Mouse (Mus musculus) macrophage (primary cell): ENCODE data around the gene Polr2h. TPM values are rescaled to one million over a fixed set of nuclear protein-coding genes. Genes with fewer than 3 reads are reported as not detected.

ENCODE experiments used
- H3K27ac ChIP-seq: fragments of 350-480 bp; formaldehyde crosslinking; 2 replicates; pipeline ENCODE4 v1.9.0; 2021
- H3K36me3 ChIP-seq: fragments of 350-480 bp; formaldehyde crosslinking; 2 replicates; pipeline ENCODE4 v1.9.0; 2021; ENCODE audit errors: inconsistent target
- H3K4me3 ChIP-seq: fragments of 350-480 bp; formaldehyde crosslinking; 2 replicates; pipeline ENCODE4 v1.9.0; 2021; ENCODE audit errors: inconsistent target
- H3K79me2 ChIP-seq: fragments of 350-480 bp; formaldehyde crosslinking; 2 replicates; pipeline ENCODE4 v1.9.0; 2021; ENCODE audit errors: inconsistent target
- WGBS: methylation state at CpG from one replicate; pipeline ENCODE4 v1.1.7; 2026; ENCODE audit warnings: inconsistent platforms; ENCODE audit not compliant: missing documents; 5-methylcytosine and 5-hydroxymethylcytosine counted together
- polyA plus RNA-seq: library from polyadenylated mRNA; stranded (reverse); fragments of 250-400 nt; gene quantifications from 3 replicates; pipeline ENCODE4 v1.2.4, GENCODE M21; 2018; ENCODE audit warnings: inconsistent platforms

The Polr2h gene
- polyA plus RNA-seq, 1 experiment from 2014 or later = 5.2 TPM

GRCm38 (mm10) chr16:20708220-20708938, 9.1 kb upstream of the Polr2h start:
- Histone ChIP-seq H3K36me3 (no peaks in the 10 kb centered on the region), H3K27ac (no peak overlapping the region), H3K79me2 (no peaks in the 10 kb centered on the region), H3K4me3 (no peak overlapping the region)
- 92% methylated on average over 21 of the region's 21 CpGs for WGBS

GRCm38 (mm10) chr16:20708939-20709734, 8.3 kb upstream of the Polr2h start:
- WGBS = 83% methylated on average over 19 of the region's 19 CpGs
- no peaks in the 10 kb centered on the region for H3K36me3 ChIP-seq
- H3K79me2 ChIP-seq = no peaks in the 10 kb centered on the region
- H3K4me3 ChIP-seq = no peak overlapping the region
- H3K27ac ChIP-seq = no peak overlapping the region

DNA sequence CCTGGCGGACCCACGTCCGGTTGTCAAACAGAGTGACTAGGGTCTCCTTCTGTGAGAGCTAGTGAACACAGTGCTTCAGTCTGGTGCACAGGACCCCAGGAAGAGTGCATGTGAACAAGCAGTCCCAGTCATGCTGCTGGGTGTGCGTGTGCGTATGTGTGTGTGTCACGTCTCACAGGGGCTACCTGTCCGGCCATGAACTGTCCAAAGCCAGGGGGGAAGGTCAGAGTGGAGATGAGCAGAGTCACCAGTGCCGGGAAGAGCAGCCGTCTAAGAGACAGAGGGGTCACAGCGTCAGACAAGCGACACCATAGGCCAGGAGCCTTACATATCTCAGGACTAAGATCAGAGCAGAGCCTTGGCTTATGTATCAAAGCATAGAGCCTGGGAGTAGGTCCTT, 7.1 kb upstream of the Polr2h start:
- H3K27ac ChIP-seq = no peak overlapping the region
- WGBS = 95% methylated on average over 11 of the region's 11 CpGs
- no peaks in the 10 kb centered on the region for H3K79me2 ChIP-seq
- H3K4me3 ChIP-seq = no peak overlapping the region
- H3K36me3 ChIP-seq = no peaks in the 10 kb centered on the region

DNA sequence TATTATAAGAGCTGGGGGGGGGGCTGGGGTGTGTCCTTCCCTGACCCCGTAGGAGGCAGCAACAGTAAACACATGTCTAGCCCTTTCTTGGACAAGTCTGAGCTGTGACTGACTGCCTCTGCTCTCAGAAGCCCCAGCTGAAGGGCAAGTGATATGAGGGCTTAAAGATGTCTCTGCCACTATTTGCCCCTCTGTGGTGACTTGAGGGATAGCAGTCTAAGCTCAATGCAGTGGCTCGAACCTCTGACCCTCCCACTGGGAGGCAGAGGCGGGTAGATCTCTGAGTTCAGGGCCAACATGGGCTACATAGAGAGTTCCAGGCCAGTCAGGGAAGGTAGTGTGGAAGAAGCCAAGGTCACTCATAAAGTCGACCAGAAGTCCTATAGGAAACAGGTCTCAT, 6.7 kb upstream of the Polr2h start:
- no peak overlapping the region for H3K4me3 ChIP-seq
- H3K36me3 ChIP-seq = no peaks in the 10 kb centered on the region
- H3K27ac ChIP-seq = no peak overlapping the region
- H3K79me2 ChIP-seq = no peaks in the 10 kb centered on the region
- WGBS = 78% methylated on average over 4 of the region's 4 CpGs

GRCm38 (mm10) chr16:20712190-20712589, 5.3 kb upstream of the Polr2h start:
- H3K27ac ChIP-seq = no peak overlapping the region
- 86% methylated on average over 9 of the region's 9 CpGs for WGBS
- H3K36me3 ChIP-seq = no peaks in the 10 kb centered on the region
- H3K4me3 ChIP-seq = no peak overlapping the region
- no peaks in the 10 kb centered on the region for H3K79me2 ChIP-seq

GRCm38 (mm10) chr16:20712889-20713288, 4.6 kb upstream of the Polr2h start:
- Histone ChIP-seq H3K36me3 (no peaks in the 10 kb centered on the region), H3K79me2 (no peaks in the 10 kb centered on the region), H3K27ac (no peak overlapping the region), H3K4me3 (no peak overlapping the region)
- WGBS = 95% methylated on average over 7 of the region's 7 CpGs

GRCm38 (mm10) chr16:20714307-20715080, 3.0 kb upstream of the Polr2h start:
- H3K79me2 ChIP-seq = no peaks in the 10 kb centered on the region
- no peak overlapping the region for H3K4me3 ChIP-seq
- H3K27ac ChIP-seq = no peak overlapping the region
- H3K36me3 ChIP-seq = no peaks in the 10 kb centered on the region
- 86% methylated on average over 10 of the region's 11 CpGs for WGBS

DNA sequence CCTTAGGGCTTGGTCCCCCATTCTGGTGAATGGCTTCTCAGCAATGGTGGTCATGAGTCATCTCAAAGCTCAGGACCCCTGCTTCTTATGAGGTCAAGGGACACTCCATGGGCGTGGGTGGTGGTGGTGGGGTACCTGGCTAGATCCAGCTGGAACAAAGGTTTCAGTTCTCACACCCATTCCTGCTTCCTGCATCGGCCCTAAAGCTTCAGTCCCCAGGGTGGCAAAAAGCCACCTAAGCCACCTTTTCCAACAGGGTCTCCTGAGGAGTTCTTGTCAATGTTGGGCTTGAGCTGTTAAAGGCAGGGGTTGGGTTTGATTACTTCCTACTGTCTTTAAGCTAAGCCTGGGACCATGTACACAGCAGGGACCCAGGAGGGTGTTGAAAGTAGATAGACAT, 2.3 kb upstream of the Polr2h start:
- no peak overlapping the region for H3K27ac ChIP-seq
- H3K36me3 ChIP-seq = no peaks in the 10 kb centered on the region; the same call in 1 of the 2 replicates
- 88% methylated on average over 2 of the region's 2 CpGs for WGBS
- H3K79me2 ChIP-seq = no peaks in the 10 kb centered on the region
- H3K4me3 ChIP-seq = no peak overlapping the region

GRCm38 (mm10) chr16:20715566-20715965, 1.9 kb upstream of the Polr2h start:
- no peaks in the 10 kb centered on the region for H3K79me2 ChIP-seq

DNA sequence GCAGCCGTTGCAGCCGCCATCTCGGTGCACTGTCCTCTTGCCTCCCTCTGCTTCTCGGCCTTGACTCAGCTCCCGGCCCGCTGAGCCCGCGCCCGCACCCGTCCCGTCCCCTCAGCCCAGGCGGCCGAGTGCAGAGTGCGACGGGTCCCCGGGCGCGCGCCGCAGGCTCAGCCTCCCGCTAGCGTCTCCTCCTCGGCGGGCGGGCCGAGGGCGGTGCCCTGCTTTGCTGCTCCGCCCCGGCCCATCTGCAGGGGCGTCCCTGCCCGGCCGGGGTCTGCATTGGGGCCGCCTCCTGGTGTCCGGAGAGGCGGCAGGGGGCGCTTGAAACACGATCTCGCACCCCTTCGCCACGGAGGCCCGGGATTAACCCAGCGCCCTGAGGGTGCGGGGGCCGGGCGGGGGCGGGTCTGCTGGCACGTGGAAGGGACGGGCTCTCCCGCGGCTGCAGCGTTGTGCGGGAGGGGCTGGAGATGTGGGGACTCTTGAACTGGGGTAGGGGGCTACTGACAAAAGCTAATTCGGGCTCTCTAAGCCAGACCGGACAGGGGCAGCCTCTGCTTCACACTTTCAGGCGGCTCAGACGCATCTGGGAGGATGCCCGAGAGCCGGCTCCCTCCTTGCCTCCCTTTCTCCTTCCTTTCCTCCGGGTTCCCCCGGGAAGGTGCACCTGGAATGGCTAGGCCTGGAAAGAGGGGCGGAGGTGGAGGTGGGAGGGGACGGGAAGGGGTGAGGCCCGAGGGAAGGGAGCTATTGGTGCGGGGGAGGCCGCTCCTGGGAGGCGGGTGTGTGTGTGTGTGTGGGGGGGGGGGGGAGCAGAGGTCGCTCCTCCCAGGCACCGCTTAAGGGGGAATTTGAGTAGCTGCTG, 1.3 kb upstream of the Polr2h start:
- Histone ChIP-seq H3K4me3 (peak overlapping the region; percentile 24; the same call in 1 of the 2 replicates), H3K79me2 (no peaks in the 10 kb centered on the region), H3K36me3 (peaks cover under 1% of the 10 kb centered on the region; the same call in 1 of the 2 replicates), H3K27ac (no peak overlapping the region)
- under 1% methylated on average over 51 of the region's 68 CpGs for WGBS

More at GRCm38 (mm10) chr16:20715566-20715965, 1.9 kb upstream of the Polr2h start:
- no peak overlapping the region for H3K4me3 ChIP-seq
- no peak overlapping the region for H3K27ac ChIP-seq
- 11% methylated on average over 12 of the region's 12 CpGs for WGBS
- H3K36me3 ChIP-seq = no peaks in the 10 kb centered on the region; the same call in 1 of the 2 replicates

DNA sequence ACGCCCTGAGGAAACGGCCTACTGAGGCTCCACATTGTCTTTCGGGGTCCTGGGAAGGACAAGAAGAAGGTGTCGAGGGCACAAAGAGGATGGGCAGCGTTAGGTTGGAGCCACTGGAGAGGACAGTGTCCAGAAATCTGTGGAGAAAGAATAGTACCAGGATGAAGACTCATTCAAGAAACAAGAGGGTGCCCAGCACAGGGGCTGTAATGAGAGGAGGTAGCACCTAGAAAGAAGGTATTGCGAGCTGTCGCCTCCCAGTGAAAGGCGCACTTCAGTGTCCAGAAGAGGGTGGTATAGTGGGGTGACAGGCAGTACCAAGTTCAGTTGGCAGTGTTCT, 654 bp upstream of the Polr2h start:
- Histone ChIP-seq H3K27ac (no peak overlapping the region), H3K36me3 (peaks cover 7% of the 10 kb centered on the region; the same call in 1 of the 2 replicates)
- 6% methylated on average over 8 of the region's 8 CpGs for WGBS

DNA sequence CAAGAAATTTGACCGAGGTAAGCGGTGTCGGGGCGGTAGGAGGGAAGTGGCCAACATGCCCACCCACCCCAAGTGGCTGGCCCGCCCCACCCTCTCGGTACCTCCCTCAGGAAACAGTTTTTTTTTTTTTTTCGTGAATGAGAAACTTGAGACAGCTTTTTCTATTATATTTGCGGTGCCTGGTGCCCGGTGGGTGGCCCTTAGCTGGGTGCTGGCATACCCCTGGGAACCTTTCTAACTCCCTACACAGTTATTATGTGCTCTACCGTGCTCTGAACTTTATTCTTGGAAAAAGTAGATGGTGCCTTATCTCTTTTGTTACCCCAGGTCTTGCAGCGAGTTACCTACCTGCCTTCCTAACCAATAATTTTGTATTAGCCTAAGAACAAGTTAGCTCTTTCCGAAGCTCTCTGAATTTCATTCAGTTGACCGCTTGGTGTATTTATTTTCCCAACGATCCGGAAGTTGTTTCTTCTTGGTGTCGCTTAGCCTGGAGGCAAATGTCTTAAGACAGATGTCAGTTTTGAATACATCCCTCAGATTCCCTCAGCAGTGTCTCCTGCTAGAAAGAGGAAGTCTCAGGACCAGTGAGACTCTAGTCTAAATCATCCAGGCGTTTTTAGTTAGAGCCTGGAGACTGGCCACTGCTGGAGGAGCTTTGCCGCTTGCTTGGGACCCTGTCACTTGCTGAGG, 659 bp downstream of the Polr2h start:
- peak overlapping the region; percentile 61 for H3K27ac ChIP-seq
- H3K4me3 ChIP-seq = peak overlapping the region; percentile 64
- H3K36me3 ChIP-seq = peaks cover 7% of the 10 kb centered on the region; the same call in 1 of the 2 replicates
- no peaks in the 10 kb centered on the region for H3K79me2 ChIP-seq
- WGBS = 1% methylated on average over 18 of the region's 18 CpGs

More for the DNA sequence above, 654 bp upstream of the Polr2h start:
- no peaks in the 10 kb centered on the region for H3K79me2 ChIP-seq
- peak overlapping the region; percentile 24 for H3K4me3 ChIP-seq

GRCm38 (mm10) chr16:20721808-20722207, 4.3 kb downstream of the Polr2h start:
- no peak overlapping the region for H3K4me3 ChIP-seq
- WGBS = 92% methylated on average over 10 of the region's 10 CpGs
- no peaks in the 10 kb centered on the region for H3K79me2 ChIP-seq
- no peak overlapping the region for H3K27ac ChIP-seq
- H3K36me3 ChIP-seq = peaks cover 7% of the 10 kb centered on the region; the same call in 1 of the 2 replicates
